Mouse (Mus musculus): ENCODE results near the gene Islr2.

- TF ChIP-seq CTCF (IDR thresholded peaks at IDR 0.05; ENCODE audit: low read depth, low read length): no peak
- TF ChIP-seq GATA1 (IDR thresholded peaks at IDR 0.05; ENCODE audit: borderline replicate concordance, low read length): no peak
- no peak for TF ChIP-seq GATA2 (IDR thresholded peaks at IDR 0.05; ENCODE audit: borderline replicate concordance, low read depth, low read length)
Measured at GRCm38 (mm10) chr9:58209462-58210303, 5.6 kb upstream of the Islr2 start.

Measured in G1E (cell line).